Mouse (Mus musculus) liver, embryonic 14.5 days (tissue): ENCODE measurements around the gene Eva1c.

Source experiments
- CTCF ChIP-seq: IDR thresholded peaks from 2 replicates; pipeline ENCODE4 v1.5.1; 2016; ENCODE audit warnings: antibody characterized with exemption, low read depth, control low read depth
- EP300 ChIP-seq: IDR thresholded peaks from 2 replicates; pipeline ENCODE4 v1.6.1; 2016; ENCODE audit warnings: antibody characterized with exemption, low read depth

DNA sequence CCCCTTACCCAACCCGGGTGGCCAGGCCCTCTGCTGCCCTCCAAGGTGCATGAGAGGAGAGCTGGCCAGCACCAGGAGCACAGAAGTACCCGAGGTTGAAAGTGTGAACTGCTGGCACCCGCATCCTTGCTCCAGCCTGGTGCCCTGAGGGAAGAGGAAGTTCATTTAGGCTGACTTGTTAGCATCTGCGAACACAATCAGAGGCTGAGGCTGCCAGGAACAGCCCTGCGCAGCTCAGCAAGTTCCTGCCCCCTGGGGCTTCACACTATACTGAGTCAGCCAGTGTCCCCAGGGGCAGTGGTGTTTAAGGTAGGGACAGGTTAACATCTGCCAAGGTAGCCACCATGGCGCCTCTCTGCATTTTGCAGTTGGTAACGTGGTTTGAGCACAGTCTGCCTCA is 41.6 kb downstream of the Eva1c start:
- no peak for TF ChIP-seq CTCF
- TF ChIP-seq EP300 = no peak
